Mouse (Mus musculus): ENCODE results near the gene Acp6. TPM values are rescaled to one million over a fixed set of nuclear protein-coding genes. Genes with fewer than 3 reads are reported as not detected.
A peak's percentile ranks its signal among the peaks of the same experiment; 100 is the strongest.
"Not testable (repeated sequence)": the region's sequence is repeated elsewhere in the genome, so short reads cannot be mapped to it uniquely, and the experiment has no call there.

Gene Acp6
- polyA plus RNA-seq (2014; fragmentation: Nextera tagmentation; extraction: Ambion mirVana): 11.4 and 11.7 TPM in 2 replicates

DNA sequence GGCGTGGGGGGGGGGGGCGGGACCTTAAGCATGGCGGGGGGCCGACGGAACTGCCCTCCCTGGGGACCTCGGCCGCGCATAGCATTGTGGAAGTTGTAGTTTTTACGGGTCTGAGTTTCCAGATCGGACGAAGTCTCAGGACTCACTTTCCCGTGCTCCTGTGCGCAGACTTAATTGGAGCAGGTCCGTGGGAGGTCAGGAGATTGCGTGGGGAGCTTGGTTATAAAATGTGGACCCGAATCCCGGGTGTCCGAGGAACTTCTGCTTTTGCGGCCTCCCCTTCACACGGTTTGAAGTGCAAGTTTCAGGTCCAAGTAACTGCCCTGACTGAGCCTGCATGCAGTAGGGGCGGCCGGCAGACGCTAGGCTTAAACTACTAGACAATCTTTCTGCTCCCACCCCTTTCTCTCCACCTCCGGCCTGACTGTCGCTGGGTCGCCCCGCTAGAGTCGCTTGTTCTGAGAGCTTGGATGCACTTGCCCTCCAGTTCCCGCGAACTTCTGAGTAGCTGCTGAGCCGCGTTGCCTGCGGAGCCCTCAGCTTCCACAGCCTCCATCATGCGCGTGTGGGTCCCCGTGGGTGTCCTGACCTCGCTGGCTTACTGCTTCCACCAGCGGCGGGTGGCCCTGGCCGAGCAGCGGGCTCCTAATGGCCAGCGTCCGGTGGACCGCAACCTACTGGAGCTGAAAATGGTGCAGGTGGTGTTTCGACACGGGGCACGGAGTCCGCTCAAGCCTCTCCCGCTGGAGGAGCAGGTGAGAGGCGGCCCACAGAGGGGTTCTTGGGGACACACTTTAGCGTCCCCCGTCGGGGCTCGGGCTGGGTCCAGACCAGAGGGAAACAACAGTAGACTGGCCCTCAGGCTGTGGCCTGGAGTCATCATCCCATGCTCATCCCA is at the start of gene Acp6:
TSS of gene Acp6 (plus strand) at position 167 of the 898 bp plus-strand sequence.
- Histone ChIP-seq H3K9me3 (ENCODE audit: control insufficient read depth, low read length) (no peaks in the 10 kb centered on the region), H3K27ac (replicated peaks; ENCODE audit: low read depth, low read length) (peak within 1 kb of the TSS; percentile 63), H3K4me2 (ENCODE audit: low read length) (peak within 1 kb of the TSS; percentile 86), H3K4me1 (ENCODE audit: control insufficient read depth, insufficient read depth, low read length) (peaks cover 8% of the 10 kb centered on the region; the same call in 1 of the 2 replicates), H3K9ac (replicated peaks; ENCODE audit: low read length) (peak within 1 kb of the TSS; percentile 62), H3K4me3 (replicated peaks; ENCODE audit: low read depth, low read length) (peak within 1 kb of the TSS; percentile 65), H3K36me3 (ENCODE audit: control insufficient read depth, insufficient read depth, low read length) (no peaks in the 10 kb centered on the region), H3K27me3 (ENCODE audit: control insufficient read depth, insufficient read depth, low read length) (no peaks in the 10 kb centered on the region)
- peak; percentile 92 for ATAC-seq (ENCODE audit: low FRiP score, low TSS enrichment)
- WGBS: under 1% methylated on average over 54 of the region's 54 CpGs
- DNase-seq: peak; percentile 92

DNA sequence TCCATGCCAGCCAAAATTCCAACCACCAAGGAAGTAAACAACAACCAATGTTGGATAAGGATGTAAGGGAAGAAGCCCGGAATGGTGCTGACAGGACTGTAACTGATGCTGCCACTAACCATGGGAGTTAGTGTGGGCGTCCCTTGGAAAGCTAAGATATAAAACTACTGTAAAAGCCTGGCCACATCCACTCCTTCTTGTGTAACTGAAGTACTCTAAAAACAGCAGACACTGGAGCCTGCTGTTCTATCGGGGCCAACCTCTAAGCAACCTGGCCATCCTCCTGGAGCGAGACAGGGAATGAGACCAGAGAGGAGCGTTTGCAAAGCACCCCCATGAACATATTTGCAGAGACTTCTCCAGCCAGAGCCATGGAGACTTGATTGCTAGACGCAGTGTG is 41.1 kb upstream of the Acp6 start:
- ATAC-seq (ENCODE audit: low FRiP score, low TSS enrichment) (no peak), DNase-seq (no peak)
- no peaks in the 10 kb centered on the region for H3K36me3 ChIP-seq (ENCODE audit: control insufficient read depth, insufficient read depth, low read length)
- no peak overlapping the region for H3K4me2 ChIP-seq (ENCODE audit: low read length)
- no peaks in the 10 kb centered on the region for H3K4me1 ChIP-seq (ENCODE audit: control insufficient read depth, insufficient read depth, low read length)
- no peak overlapping the region for H3K4me3 ChIP-seq (replicated peaks; ENCODE audit: low read depth, low read length)
- H3K27me3 ChIP-seq (ENCODE audit: control insufficient read depth, insufficient read depth, low read length): no peaks in the 10 kb centered on the region
- no peaks in the 10 kb centered on the region; the same call in 1 of the 2 replicates for H3K9me3 ChIP-seq (ENCODE audit: control insufficient read depth, low read length)
- WGBS: 89% methylated on average over 6 of the region's 6 CpGs
- no peak overlapping the region for H3K27ac ChIP-seq (replicated peaks; ENCODE audit: low read depth, low read length)
- no peak overlapping the region for H3K9ac ChIP-seq (replicated peaks; ENCODE audit: low read length)

DNA sequence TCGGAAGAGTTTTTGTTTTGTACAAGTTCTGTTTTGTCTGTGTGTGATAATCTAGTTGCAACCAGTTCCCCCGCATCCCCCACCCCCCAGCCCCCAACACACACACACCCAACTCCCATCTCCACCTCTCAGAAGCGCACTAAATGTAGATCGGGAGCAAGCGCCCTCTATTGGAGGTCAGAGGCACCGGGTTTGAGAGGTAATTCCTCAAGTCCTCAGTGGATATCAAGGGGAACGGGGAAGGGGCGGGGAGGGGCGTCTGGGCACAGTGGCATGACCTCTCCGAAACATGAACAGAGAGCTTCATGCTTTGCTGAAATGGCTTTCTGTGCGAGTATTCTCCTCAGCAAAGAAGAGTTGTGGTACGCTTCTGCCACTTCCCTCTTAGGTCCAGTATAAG is 40.3 kb upstream of the Acp6 start:
- WGBS: 63% methylated on average over 12 of the region's 12 CpGs
- H3K9ac ChIP-seq (replicated peaks; ENCODE audit: low read length): no peak overlapping the region
- ATAC-seq (ENCODE audit: low FRiP score, low TSS enrichment) (no peak), DNase-seq (no peak)
- no peaks in the 10 kb centered on the region for H3K36me3 ChIP-seq (ENCODE audit: control insufficient read depth, insufficient read depth, low read length)
- H3K4me3 ChIP-seq (replicated peaks; ENCODE audit: low read depth, low read length): no peak overlapping the region
- no peaks in the 10 kb centered on the region for H3K27me3 ChIP-seq (ENCODE audit: control insufficient read depth, insufficient read depth, low read length)
- no peaks in the 10 kb centered on the region; the same call in 1 of the 2 replicates for H3K9me3 ChIP-seq (ENCODE audit: control insufficient read depth, low read length)
- no peaks in the 10 kb centered on the region for H3K4me1 ChIP-seq (ENCODE audit: control insufficient read depth, insufficient read depth, low read length)
- no peak overlapping the region for H3K4me2 ChIP-seq (ENCODE audit: low read length)
- no peak overlapping the region for H3K27ac ChIP-seq (replicated peaks; ENCODE audit: low read depth, low read length)

DNA sequence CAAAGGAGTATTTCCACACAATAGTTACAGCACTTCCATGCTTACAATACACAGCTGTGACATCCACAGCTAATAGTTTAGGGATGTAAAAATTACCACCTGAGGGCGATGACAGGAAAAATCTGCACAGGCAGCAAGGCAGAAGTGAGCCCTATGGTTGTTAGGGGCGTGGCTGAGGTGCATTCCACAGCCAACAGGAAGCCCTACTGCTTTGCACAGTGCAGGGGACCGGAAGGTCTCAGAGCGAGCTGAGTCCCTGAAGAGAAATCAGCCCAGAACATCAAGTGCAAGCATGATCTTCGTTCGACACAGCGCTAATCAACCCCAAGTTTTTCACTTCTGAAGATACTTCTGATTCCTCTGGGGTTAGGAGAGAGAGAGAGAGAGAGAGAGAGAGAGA is 34.4 kb upstream of the Acp6 start:
- Histone ChIP-seq H3K4me1 (ENCODE audit: control insufficient read depth, insufficient read depth, low read length) (no peaks in the 10 kb centered on the region), H3K9ac (replicated peaks; ENCODE audit: low read length) (no peak overlapping the region), H3K36me3 (ENCODE audit: control insufficient read depth, insufficient read depth, low read length) (no peaks in the 10 kb centered on the region), H3K27ac (replicated peaks; ENCODE audit: low read depth, low read length) (no peak overlapping the region), H3K27me3 (ENCODE audit: control insufficient read depth, insufficient read depth, low read length) (no peaks in the 10 kb centered on the region), H3K4me2 (ENCODE audit: low read length) (no peak overlapping the region), H3K9me3 (ENCODE audit: control insufficient read depth, low read length) (no peaks in the 10 kb centered on the region), H3K4me3 (replicated peaks; ENCODE audit: low read depth, low read length) (no peak overlapping the region)
- DNase-seq (no peak), ATAC-seq (ENCODE audit: low FRiP score, low TSS enrichment) (no peak)
- WGBS: 57% methylated on average over 7 of the region's 7 CpGs

DNA sequence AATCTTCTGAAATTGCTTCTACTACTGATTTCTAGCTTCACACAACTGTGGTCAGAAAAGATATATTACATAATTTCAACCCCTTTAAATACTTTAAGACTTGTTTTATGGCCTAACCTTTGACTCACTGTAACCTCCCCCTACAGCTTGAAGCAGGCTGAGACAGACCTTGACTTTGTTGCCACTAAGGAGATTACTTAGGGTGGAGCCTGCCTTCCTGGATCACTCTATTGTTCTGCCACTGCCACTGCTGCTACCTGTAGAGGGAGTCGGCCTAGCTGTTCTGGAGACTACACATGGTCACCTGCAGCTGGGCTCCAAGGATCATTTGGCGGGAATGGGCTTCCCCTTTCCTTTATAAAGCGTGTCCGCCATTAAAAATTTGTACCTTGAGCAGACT is 29.2 kb upstream of the Acp6 start:
- Histone ChIP-seq H3K9me3 (ENCODE audit: control insufficient read depth, low read length) (no peaks in the 10 kb centered on the region), H3K4me1 (ENCODE audit: control insufficient read depth, insufficient read depth, low read length) (no peaks in the 10 kb centered on the region), H3K4me2 (ENCODE audit: low read length) (no peak overlapping the region), H3K27ac (replicated peaks; ENCODE audit: low read depth, low read length) (no peak overlapping the region), H3K36me3 (ENCODE audit: control insufficient read depth, insufficient read depth, low read length) (no peaks in the 10 kb centered on the region), H3K9ac (replicated peaks; ENCODE audit: low read length) (no peak overlapping the region), H3K27me3 (ENCODE audit: control insufficient read depth, insufficient read depth, low read length) (no peaks in the 10 kb centered on the region), H3K4me3 (replicated peaks; ENCODE audit: low read depth, low read length) (no peak overlapping the region)
- ATAC-seq (ENCODE audit: low FRiP score, low TSS enrichment) (no peak), DNase-seq (no peak)
- 90% methylated on average over 4 of the region's 4 CpGs for WGBS

DNA sequence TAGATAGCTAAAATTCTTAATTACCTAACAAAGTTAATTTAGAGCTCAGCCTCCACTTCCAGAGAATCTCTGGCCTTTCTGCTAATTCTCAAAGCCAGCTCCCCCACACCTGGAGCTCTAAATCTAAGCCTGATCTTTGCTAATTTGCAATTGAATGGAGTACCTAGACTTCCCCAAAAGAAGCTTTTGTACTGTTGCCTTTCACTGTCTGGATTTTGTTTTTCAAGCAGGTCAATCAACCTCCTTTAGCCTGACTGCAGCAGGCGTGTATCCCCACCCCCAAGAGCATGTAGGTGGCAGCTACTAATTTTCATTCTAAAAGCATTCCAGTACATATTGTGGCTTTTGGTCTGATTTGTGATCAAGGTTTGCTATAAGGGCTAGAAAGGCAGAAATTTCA is 20.9 kb upstream of the Acp6 start:
- H3K9me3 ChIP-seq (ENCODE audit: control insufficient read depth, low read length); H3K36me3 ChIP-seq (ENCODE audit: control insufficient read depth, insufficient read depth, low read length); DNase-seq; H3K27me3 ChIP-seq (ENCODE audit: control insufficient read depth, insufficient read depth, low read length); H3K9ac ChIP-seq (replicated peaks; ENCODE audit: low read length); H3K4me3 ChIP-seq (replicated peaks; ENCODE audit: low read depth, low read length); H3K27ac ChIP-seq (replicated peaks; ENCODE audit: low read depth, low read length); H3K4me2 ChIP-seq (ENCODE audit: low read length); H3K4me1 ChIP-seq (ENCODE audit: control insufficient read depth, insufficient read depth, low read length); ATAC-seq (ENCODE audit: low FRiP score, low TSS enrichment): not testable (repeated sequence)
- 38% methylated on average over 1 of the region's 1 CpGs for WGBS

DNA sequence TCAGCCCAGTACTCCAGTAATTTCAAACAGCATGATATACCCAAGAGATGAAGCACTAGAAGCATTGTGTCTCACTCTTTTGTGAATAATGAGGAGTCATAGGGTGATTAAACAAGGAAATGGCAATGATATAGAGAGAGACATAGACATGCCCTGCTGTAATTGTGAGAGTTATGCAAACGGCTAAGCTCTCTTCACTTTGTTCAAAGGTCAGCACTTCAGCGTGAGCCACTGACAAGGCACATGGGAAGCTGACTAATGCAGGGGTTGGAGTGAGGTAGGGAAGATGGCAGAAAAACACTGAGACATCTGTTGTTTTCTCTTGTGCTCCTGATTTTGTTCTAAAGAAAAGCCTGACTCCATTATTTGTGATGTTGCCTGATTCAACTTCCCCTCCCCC is 7.5 kb upstream of the Acp6 start:
- Histone ChIP-seq H3K4me2 (ENCODE audit: low read length) (no peak overlapping the region), H3K36me3 (ENCODE audit: control insufficient read depth, insufficient read depth, low read length) (no peaks in the 10 kb centered on the region), H3K4me1 (ENCODE audit: control insufficient read depth, insufficient read depth, low read length) (no peaks in the 10 kb centered on the region), H3K27ac (replicated peaks; ENCODE audit: low read depth, low read length) (no peak overlapping the region), H3K9me3 (ENCODE audit: control insufficient read depth, low read length) (no peaks in the 10 kb centered on the region), H3K27me3 (ENCODE audit: control insufficient read depth, insufficient read depth, low read length) (no peaks in the 10 kb centered on the region), H3K4me3 (replicated peaks; ENCODE audit: low read depth, low read length) (no peak overlapping the region), H3K9ac (replicated peaks; ENCODE audit: low read length) (no peak overlapping the region)
- no peak for ATAC-seq (ENCODE audit: low FRiP score, low TSS enrichment)
- WGBS: 66% methylated on average over 2 of the region's 2 CpGs
- no peak for DNase-seq

DNA sequence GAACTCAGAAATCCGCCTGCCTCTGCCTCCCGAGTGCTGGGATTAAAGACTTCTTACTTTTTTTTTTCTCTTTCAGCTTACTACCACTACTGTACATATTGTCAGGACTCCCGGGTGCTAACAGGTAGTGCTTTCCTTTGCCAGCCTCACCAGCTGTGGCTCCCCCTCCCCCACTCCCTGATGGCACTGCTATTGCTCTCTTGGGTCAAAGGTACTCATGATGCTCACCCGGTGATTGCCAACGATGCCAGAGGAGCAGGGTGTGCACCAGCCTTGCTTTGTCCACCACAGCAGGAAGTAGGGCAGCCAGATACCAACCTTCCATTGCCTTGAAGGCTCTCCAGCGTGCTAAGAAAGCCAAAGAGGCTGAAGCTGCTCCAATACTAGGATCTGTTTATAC is 2.1 kb upstream of the Acp6 start:
- Histone ChIP-seq H3K9me3 (ENCODE audit: control insufficient read depth, low read length) (no peaks in the 10 kb centered on the region), H3K4me2 (ENCODE audit: low read length) (no peak overlapping the region), H3K36me3 (ENCODE audit: control insufficient read depth, insufficient read depth, low read length) (no peaks in the 10 kb centered on the region), H3K4me3 (replicated peaks; ENCODE audit: low read depth, low read length) (no peak overlapping the region), H3K27me3 (ENCODE audit: control insufficient read depth, insufficient read depth, low read length) (no peaks in the 10 kb centered on the region), H3K4me1 (ENCODE audit: control insufficient read depth, insufficient read depth, low read length) (peaks cover 8% of the 10 kb centered on the region; the same call in 1 of the 2 replicates), H3K27ac (replicated peaks; ENCODE audit: low read depth, low read length) (no peak overlapping the region), H3K9ac (replicated peaks; ENCODE audit: low read length) (no peak overlapping the region)
- DNase-seq (no peak), ATAC-seq (ENCODE audit: low FRiP score, low TSS enrichment) (no peak)
- WGBS: 96% methylated on average over 6 of the region's 6 CpGs

DNA sequence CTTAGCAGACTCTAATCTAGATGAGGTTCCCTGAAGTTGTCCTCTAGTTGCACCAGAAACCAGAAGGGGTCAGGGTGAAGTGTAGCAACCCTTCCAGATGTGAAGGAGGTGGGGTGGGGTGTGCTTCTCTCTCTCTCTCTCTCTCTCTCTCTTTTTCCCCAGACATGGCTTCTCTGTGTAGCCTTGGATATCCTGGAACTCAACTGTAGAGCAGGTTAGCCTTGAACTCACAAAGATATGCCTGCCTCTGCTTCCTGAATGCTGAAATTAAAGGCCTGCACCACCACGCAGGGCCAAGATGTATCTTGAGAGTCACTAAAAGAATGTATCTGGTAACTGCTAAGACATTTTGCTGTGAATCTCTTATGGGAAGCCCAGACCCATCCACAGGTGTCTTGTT is 1.3 kb upstream of the Acp6 start:
- 87% methylated on average over 1 of the region's 1 CpGs for WGBS
- Histone ChIP-seq H3K27me3 (ENCODE audit: control insufficient read depth, insufficient read depth, low read length) (no peaks in the 10 kb centered on the region), H3K27ac (replicated peaks; ENCODE audit: low read depth, low read length) (no peak overlapping the region), H3K36me3 (ENCODE audit: control insufficient read depth, insufficient read depth, low read length) (no peaks in the 10 kb centered on the region), H3K4me3 (replicated peaks; ENCODE audit: low read depth, low read length) (no peak overlapping the region), H3K9me3 (ENCODE audit: control insufficient read depth, low read length) (no peaks in the 10 kb centered on the region), H3K4me2 (ENCODE audit: low read length) (0 out of 2 replicates have a peak overlapping the region, but pooled peaks have one; percentile 86), H3K9ac (replicated peaks; ENCODE audit: low read length) (no peak overlapping the region), H3K4me1 (ENCODE audit: control insufficient read depth, insufficient read depth, low read length) (peaks cover 8% of the 10 kb centered on the region; the same call in 1 of the 2 replicates)
- no peak for DNase-seq
- ATAC-seq (ENCODE audit: low FRiP score, low TSS enrichment): no peak
